Mouse (Mus musculus) olfactory bulb, adult 2 months (tissue): ENCODE data around the gene Nsun2. TPM values are rescaled to one million over a fixed set of nuclear protein-coding genes. Genes with fewer than 3 reads are reported as not detected.

Experiments used
- H3K27ac ChIP-seq: fragments of 200-500 bp; 2 replicates; pipeline ENCODE4 v1.5.1; 2012; ENCODE audit warnings: low read depth, low read length; ENCODE audit not compliant: insufficient read depth
- H3K4me1 ChIP-seq: fragments of 200-500 bp; 2 replicates; pipeline ENCODE4 v1.6.1; 2012; ENCODE audit warnings: low read length; ENCODE audit not compliant: control insufficient read depth, insufficient read depth
- H3K4me3 ChIP-seq: fragments of 200-500 bp; 2 replicates; pipeline ENCODE4 v1.5.1; 2012; ENCODE audit warnings: mild to moderate bottlenecking, low read depth, low read length, moderate library complexity; ENCODE audit not compliant: insufficient read depth
- CTCF ChIP-seq: fragments of 200-500 bp; IDR thresholded peaks from 2 replicates; pipeline ENCODE4 v1.5.1; 2012; ENCODE audit warnings: low read depth, mild to moderate bottlenecking, low read length, moderate library complexity; ENCODE audit not compliant: insufficient read depth
- POLR2A ChIP-seq: fragments of 200-500 bp; IDR thresholded peaks from 2 replicates; pipeline ENCODE4 v1.6.1; 2012; ENCODE audit warnings: mild to moderate bottlenecking, low read depth, low read length, moderate library complexity; ENCODE audit not compliant: insufficient read depth
- WGBS: fragments of 180-500 bp; shearing (Covaris S2); methylation state at CpG from one replicate; pipeline ENCODE4 v1.1.7; 2018; 5-methylcytosine and 5-hydroxymethylcytosine counted together
- polyA plus RNA-seq: library from polyadenylated mRNA; stranded (reverse); fragments of >200 nt; gene quantifications from 2 replicates; pipeline ENCODE4 v1.2.4, GENCODE M21; 2012; ENCODE audit warnings: low replicate concordance; ENCODE audit not compliant: missing spikeins, insufficient read depth, insufficient read length

Gene Nsun2
- polyA plus RNA-seq, 1 experiment = not detected

DNA sequence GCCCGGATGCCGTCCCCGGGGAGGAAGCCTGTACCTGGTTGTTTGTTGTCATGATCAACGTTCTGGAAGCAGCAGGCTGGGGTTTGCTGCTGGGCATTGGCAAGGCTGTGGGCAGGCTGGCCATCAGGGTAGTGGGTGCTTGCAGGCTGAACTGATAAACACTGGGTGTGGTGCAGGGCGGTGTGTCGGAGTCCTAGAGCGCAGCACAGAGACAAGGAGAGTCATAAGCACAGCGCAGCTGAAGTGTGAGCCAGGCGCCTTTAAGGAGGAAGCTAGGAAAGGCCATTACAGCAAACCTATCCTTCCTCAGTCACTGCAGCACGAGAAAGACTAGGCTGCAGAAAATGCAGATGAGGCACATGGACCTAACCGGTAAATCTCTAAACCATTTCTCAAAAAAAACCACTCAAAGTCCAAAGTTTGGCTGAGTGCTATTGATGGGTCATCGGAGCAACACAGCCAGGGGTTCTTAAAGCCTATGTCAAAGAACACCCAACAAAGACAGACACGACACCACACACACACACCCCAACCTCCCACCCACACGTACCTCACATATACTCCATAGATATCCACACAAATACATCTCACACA, 31.3 kb upstream of the Nsun2 start:
- WGBS = 89% methylated on average over 14 of the region's 14 CpGs
- H3K4me1 ChIP-seq = no peaks in the 10 kb centered on the region
- no peak for TF ChIP-seq CTCF
- TF ChIP-seq POLR2A = no peak
- no peak overlapping the region for H3K4me3 ChIP-seq
- H3K27ac ChIP-seq = no peak overlapping the region

DNA sequence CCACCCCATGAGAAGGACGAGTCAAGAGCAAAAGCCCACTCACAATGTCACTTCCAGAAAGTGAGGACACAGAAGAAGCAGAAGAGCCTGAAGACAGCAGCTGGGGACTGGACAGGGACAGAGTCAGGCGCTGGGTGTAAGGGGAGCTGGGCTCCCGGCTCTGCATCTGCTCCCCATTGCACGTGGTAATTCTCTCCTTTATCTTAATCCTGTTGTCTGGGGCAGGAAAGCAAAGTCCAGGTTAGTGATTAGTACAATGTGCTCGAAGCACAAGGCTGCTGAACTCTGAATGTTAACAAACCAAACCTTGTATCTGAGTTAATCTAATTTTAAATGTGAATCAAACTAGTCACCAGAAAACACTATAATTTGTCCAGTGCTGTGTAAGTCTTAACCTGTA, 30.7 kb upstream of the Nsun2 start:
- TF ChIP-seq POLR2A = no peak
- TF ChIP-seq CTCF = no peak

DNA sequence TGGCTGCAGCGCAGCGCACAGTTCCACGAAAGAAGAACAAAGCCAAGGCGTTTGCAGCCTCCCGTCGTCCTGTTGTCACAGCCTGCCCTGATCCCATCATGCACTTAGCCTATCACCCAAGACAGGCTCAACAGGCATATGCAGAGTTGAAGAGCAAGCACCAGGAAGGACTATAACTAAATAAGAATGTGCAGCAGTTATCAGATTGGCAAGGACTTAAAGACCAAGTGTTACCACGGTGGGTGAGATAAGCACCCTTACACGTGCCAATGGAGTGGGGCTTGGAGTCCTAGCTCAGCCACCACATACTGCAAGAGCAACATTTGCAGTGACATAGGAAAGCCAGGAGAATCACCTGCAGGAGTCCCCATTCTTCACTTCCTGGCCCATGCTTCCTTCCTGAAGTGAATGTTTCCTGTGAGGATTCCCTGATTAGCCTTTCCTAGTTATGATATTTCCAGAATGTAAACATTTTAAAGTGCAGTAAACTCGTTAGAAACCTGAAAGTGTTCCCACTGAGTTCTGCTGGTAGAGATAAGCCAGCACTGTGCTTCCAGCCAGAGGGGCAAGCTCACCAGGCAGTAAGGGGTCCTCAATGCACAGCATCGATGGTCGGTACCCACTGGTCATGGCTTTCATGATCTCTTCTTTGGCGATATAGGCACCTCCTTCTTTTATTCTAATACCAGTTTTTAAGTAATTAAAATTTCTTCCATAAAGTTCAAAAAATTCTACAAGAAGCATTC, 27.0 kb upstream of the Nsun2 start:
- H3K4me1 ChIP-seq = no peaks in the 10 kb centered on the region
- TF ChIP-seq CTCF = no peak
- no peak for TF ChIP-seq POLR2A
- no peak overlapping the region for H3K27ac ChIP-seq
- WGBS = 87% methylated on average over 12 of the region's 12 CpGs
- H3K4me3 ChIP-seq = no peak overlapping the region

More for the DNA sequence above, 30.7 kb upstream of the Nsun2 start:
- no peaks in the 10 kb centered on the region for H3K4me1 ChIP-seq
- no peak overlapping the region for H3K4me3 ChIP-seq
- WGBS = 83% methylated on average over 5 of the region's 5 CpGs
- H3K27ac ChIP-seq = no peak overlapping the region

DNA sequence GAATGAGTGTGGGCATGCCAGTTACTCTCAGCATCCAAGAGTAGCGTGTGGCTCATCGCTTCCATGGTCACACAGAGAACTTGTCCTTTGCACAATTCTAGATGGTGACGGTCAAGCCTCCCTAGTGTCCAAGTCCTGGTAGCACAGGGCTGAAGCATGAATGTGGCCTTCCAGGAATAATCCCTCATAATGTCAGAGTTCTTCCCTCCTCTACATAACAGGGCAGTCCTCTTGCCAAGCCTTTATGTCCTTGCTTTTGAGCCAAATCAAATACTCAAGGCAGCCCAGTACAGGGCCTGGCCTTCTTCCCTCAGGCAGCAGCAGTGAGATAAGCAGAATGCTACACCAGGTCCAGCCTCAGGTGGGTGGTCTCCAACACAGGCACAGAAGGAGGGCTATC, 25.9 kb upstream of the Nsun2 start:
- no peak overlapping the region for H3K27ac ChIP-seq
- TF ChIP-seq CTCF = no peak
- TF ChIP-seq POLR2A = no peak
- no peak overlapping the region for H3K4me3 ChIP-seq
- no peaks in the 10 kb centered on the region for H3K4me1 ChIP-seq
- 98% methylated on average over 3 of the region's 3 CpGs for WGBS

DNA sequence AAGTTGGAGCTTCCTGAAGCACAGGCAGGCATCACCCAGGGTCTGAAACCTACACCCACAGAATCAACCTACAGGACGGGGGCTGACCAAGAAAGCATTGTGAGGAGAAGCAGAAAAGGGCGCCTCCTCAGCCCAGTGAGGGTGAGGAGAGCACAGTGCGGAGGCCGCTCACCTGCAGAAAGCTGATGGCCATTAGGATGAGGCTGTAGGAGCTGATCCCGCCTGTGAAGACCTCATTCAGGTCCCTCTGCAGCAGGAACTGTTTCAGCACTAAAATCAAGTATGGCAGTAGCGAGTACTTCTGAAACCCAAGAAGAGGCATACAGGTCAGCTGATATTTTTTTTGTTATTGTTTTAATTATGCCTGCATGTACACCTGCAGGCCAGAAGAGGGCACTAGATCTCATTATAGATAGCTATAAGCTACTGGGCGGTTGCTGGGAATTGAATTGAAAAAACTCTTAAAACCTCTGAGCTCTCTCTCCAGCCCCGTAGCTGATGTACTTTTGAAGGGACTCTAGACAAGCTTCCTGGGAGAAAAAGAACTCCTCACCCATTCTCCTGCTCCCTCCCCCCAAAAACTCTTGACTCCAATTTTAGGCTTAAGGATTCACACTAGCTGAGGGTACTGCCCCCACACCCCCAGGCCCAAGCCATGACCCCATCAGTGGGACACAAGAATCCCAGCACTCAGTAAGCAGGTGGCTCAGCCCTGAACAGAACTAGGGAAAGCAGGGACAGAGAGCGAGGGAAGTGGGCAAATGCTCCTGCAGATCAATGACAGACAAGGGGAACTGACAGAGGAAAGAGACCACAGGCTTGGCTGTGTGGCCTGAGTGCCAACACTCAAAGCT, 23.9 kb upstream of the Nsun2 start:
- Histone ChIP-seq H3K4me3 (no peak overlapping the region), H3K27ac (no peak overlapping the region), H3K4me1 (no peaks in the 10 kb centered on the region)
- 54% methylated on average over 9 of the region's 9 CpGs for WGBS
- no peak for TF ChIP-seq POLR2A
- TF ChIP-seq CTCF = no peak

DNA sequence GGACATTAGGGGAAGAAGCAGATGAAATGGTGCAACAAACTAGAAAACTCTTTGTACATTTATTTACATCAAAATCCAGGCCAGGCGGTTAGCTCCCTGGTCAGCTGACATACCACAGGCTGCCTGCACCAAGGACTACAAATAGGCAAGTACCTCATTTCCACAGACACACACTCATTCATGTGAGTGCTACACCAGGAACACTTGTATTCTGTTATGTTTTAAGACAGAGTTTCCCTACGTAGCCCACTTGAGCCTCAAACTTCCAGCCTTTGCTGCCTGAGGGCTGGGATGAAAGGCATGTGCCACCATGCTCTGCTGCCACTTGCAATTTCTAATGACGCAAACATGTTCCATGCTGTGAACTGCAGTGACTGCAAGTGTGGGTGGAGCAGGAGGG, 18.5 kb upstream of the Nsun2 start:
- H3K4me3 ChIP-seq = no peak overlapping the region

DNA sequence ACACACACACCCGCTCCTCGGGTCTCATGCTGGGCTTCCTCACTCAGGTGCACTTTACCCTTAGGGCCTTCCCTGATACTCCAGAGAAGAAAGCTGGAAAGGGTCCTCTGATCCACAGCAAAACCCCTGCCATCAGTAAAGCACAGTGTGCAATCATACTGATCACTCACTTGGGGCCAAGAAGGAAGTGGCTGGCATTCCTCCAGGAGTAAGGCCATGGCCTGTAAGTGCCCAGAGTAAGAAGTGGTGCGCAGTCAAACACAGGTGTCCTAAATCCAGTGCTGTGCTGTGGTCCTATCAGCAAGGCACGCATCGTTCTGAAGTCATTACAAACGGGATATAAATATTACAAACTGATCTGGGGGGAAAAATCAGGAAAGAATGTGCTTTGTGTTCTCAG, 16.1 kb upstream of the Nsun2 start:
- Histone ChIP-seq H3K4me3 (no peak overlapping the region), H3K4me1 (peaks cover 14% of the 10 kb centered on the region), H3K27ac (no peak overlapping the region)
- 74% methylated on average over 6 of the region's 6 CpGs for WGBS
- TF ChIP-seq CTCF (no peak), POLR2A (no peak)

More for the DNA sequence above, 18.5 kb upstream of the Nsun2 start:
- 61% methylated on average over 3 of the region's 3 CpGs for WGBS
- no peak overlapping the region for H3K27ac ChIP-seq
- TF ChIP-seq POLR2A (no peak), CTCF (no peak)
- H3K4me1 ChIP-seq = 0 out of 2 replicates have a peak, but pooled peaks cover 5% of the 10 kb centered on the region

DNA sequence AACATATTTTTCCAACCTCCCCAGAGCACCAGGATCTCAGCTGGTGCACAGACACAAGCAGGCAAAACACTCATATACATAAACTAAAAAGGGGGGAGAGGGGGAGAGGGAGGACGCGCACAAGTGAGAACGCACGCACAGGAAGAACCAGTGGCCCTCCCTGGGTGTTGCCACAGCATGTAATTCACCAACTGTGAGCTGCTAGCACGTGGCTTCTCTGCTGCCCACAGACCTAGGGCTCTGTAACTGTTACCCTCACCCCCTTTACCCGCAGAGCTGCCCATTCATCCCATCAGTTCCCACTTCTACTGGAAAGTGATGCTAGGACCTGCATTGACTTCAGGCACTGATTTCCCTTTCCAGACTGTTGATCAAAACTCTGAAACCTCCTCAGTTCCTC, 14.4 kb upstream of the Nsun2 start:
- H3K27ac ChIP-seq = no peak overlapping the region
- H3K4me1 ChIP-seq = peaks cover 25% of the 10 kb centered on the region
- 68% methylated on average over 6 of the region's 6 CpGs for WGBS
- TF ChIP-seq POLR2A = no peak
- TF ChIP-seq CTCF = no peak
- no peak overlapping the region for H3K4me3 ChIP-seq
